Mouse (Mus musculus): ENCODE measurements around the gene Trpc7.

The Trpc7 gene

DNA sequence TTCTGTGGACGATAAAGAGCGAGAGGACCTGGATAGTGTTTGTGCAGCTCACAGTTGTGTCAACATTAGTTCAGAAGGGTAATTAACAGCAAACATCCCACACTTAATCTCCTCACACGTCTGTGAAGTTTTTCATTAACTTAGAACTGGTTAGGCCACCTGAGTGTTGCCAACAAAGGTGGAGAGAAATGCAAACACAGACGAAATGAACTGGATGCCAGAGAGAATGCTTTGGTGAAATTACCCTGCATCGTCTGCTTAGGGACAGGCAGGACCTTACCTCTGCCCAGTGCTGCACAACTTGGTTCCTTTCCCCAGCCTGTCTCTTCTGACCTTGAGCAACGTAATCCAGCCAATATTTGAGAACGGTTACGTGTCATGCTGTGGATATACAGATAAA lies 148.2 kb downstream of the Trpc7 start:
- no peak for DNase-seq (ENCODE audit: low spot score in 2 of 2)

DNA sequence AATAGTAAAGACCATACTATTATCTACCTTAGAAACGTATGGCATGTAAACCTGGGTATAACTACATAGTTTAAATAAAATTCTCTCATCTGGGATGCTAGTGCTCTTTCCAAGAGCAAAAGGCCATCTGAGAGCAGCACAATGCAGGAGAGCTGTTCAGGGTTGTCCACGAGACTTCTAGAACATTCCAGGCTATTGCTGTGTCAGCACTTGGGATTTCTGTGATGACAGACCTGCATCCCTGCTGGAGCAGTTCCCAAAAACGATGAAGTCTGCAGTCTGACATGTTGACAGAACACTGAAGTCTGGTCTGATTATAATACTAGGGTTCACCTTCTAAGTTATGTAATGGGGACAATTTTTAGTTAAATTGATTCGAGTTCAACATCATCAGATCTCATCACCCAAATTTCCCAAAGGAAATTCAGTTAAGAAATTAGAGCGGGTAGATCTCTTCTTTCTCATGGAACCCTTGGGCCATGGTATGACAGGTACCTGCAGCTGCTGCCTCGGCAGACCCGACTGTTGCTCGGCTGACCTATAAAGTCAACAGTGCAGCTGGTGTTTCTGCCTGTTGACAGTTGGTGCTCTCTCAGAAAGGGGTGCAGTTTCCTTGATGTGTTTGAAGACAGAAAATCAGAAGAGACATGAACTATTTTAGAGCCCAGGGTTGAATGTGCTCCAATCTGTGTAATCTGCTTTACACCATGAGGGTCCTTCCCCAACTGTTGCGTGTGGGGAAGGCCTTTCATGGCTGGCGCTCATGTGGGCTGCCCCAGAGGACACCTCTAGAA lies 148.9 kb downstream of the Trpc7 start:
- no peak for DNase-seq (ENCODE audit: low spot score in 2 of 2)

DNA sequence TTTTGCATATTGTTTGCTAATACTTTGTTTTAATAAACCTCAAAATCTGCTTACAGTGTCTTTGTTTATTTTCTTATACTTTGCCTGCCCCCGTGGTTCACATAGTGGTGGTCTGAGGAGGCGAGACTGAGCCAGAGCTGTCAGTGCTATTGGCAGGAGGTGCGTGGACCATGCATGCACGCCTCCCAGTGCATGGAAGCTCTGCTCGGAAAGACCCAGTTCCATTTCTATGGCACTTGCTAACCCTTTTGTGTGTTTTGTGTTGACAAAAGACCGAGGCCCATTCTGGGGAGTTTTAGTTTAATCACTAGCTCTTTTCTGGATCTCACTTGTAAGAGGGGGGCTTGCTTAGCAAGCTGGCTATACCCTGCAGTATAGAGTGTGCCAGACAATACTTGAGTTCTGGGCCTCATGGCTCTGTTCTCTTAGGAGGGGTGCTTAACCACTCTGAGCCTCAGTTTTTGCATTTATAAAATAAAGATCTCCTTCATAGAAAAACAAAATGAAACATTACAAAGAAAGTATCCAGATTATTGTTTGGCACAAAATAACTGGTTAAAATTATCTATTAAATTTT lies 153.4 kb downstream of the Trpc7 start:
- DNase-seq (ENCODE audit: low spot score in 2 of 2), result no peak

DNA sequence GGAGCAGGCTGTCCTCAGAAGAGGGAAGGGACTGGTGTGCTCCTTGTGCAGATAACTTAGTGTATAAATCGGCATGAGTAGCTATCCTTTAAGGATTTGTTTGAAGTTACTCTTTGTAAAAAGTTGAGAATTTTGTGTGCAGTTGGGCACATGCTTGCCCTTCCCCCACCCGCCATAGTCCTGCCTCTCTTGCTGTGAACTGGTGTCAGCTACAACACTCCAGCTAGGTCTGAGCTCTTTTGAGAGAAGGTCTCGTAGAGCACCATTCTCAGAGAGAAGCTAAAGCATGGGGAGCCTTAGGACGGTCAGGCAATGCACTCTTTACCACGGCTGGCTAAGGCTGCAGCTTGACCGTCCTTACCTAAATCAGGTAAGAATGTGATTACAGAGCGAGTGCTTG lies 154.1 kb downstream of the Trpc7 start:
- DNase-seq (ENCODE audit: low spot score in 2 of 2), result no peak

DNA sequence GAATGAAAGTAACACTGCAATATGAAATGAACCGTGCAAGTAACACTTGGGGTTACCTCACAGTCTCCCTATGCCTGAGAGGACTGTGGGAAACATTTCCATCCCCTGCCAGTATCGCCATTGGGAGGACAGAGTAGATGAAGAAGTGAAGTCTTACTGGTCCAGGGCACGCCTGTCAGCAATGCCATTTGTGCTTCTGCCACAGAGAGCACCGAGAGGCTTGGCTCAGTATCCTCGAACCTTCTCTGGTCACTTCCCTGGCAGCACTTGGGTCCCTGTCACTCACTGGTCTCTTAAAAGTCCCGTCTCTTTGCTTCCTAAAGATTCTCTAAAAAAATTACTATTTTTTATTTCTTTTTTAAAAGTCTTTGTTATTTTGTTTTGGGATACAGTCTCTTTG lies 155.3 kb downstream of the Trpc7 start:
- DNase-seq (ENCODE audit: low spot score in 2 of 2), result no peak

DNA sequence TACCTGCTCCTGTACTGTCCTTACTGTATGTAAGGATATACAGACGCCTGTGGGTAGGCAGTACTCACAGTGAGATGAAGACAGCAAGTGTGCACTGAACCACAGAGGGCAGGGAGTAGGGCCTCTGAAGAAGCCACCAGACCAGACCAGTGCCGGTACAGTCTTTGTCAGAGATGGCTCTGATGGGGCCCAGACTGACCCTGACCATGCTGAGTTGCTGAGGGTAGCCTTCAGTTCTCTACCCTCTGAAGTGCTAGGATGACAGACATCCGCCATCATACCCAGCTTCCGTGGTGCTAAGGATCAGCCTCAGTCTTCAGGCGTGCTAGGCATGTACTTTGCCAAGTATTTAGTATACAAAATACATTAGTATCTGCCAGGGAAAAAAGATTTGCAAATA lies 156.2 kb downstream of the Trpc7 start:
- DNase-seq (ENCODE audit: low spot score in 2 of 2), result no peak

DNA sequence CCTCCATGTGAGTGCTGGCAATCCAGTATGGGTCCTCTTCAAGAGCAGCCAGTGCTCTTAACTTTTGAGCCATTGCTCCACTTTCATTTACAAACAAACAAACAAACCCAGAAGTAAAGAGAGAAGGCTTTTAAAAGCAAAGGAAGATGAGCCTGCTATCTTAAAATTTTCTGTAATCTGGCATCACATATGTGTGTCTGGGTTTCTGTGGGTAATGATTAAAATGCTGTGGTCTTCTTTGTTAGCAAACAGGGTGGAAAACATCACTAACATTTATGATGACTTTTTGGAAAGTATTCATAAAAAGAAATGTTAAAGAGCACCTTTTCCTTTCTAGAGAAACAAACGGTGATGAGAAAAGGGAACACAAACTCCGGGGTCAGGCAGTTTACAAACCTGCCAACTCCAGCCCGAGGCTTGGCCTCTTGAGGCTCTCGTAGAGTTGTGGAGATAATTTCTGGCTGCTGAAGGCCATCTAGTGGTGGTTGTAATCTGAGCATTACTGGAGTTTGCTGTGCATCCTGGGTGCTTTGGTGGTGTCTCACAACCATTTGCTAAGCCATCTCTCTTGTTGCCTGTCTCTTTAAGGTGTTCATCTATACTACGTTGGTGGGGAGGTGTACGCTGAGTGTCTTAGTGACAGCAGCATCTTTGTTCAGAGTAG lies 160.4 kb downstream of the Trpc7 start:
- DNase-seq (ENCODE audit: low spot score in 2 of 2), result no peak

DNA sequence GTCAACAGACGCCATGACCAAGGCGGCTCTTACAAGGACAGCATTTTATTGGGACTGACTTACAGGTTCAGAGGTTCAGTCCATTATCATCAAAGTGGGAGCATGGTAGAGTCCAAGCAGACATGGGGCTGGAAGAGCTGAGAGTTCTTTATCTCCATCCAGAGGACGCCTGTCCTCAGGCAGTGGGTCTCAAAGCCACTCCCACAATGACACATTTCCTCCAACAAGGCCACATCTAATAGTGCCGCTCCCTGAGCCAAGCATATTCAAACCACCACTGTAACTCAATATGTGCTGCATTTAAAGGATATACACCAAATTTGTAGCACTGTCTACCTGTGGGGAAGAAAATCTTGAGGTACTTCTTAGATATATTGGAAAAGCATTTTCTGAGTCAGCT lies 161.2 kb downstream of the Trpc7 start:
- DNase-seq (ENCODE audit: low spot score in 2 of 2), result no peak

DNA sequence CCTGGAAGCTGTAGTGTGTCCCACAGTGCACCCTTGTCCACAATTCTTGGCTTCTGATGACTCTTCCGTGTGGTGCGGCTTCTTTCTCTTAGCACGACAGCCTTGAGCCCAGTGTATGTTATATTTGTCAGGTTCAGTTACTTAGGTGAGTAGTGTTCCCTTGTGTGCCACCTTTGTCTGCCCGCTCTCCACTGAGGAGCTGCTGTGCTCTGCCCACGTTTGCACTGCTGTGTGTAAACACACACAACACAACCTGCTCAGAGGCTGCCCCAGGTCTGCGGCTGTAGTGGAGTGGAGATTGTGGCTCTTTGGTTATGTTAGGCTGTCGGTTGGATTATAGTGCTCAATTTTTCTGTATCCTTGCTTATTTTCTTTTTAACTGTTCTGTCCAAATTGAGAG lies 166.7 kb downstream of the Trpc7 start:
- DNase-seq (ENCODE audit: low spot score in 2 of 2), result no peak

DNA sequence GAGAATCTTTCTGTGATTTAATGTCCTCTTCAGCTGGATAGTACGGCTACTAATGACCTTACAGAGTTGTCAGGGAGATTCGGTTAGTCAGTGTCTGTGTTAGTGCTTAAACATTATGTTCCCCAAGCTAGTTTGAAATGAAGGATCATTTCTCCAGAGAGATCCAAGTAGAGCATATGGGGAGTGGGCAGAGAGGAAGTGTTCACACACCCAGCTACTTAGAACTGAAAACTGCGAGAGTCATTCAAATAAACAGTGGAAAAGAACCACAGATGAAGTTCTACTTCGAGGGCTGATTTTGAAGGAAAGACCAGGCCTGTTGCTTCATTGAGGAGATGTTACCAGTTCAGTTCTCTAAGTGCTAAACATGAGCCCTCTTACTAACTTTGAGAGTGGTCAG lies 169.2 kb downstream of the Trpc7 start:
- no peak for DNase-seq (ENCODE audit: low spot score in 2 of 2)
